Mouse (Mus musculus) hindbrain, postnatal 0 days (tissue): ENCODE data around the gene Pde9a. TPM values are rescaled to one million over a fixed set of nuclear protein-coding genes. Genes with fewer than 3 reads are reported as not detected.
A peak's percentile ranks its signal among the peaks of the same experiment; 100 is the strongest.

ENCODE experiments used
- ATAC-seq: fragments of 200-750 bp; cut with Nextera tagmentation; 2 replicates; pipeline ENCODE4 v1.8.0; 2017; ENCODE audit warnings: mild to moderate bottlenecking, moderate TSS enrichment, moderate library complexity
- DNase-seq: peaks from one replicate; pipeline ENCODE4 v3.0.0-alpha.2; 2015; ENCODE audit warnings: low spot score
- H3K27ac ChIP-seq: fragments of 300-500 bp; sonication (generic); 2 replicates; pipeline ENCODE4 v1.5.1; 2014; ENCODE audit warnings: mild to moderate bottlenecking
- H3K27me3 ChIP-seq: fragments of 300-500 bp; sonication (generic); 2 replicates; pipeline ENCODE4 v1.6.1; 2014; ENCODE audit warnings: low read length, mixed read lengths; ENCODE audit not compliant: insufficient read depth
- H3K36me3 ChIP-seq: fragments of 300-500 bp; sonication (generic); 2 replicates; pipeline ENCODE4 v1.6.1; 2014; ENCODE audit warnings: low read length, mixed read lengths; ENCODE audit not compliant: insufficient read depth
- H3K4me1 ChIP-seq: fragments of 300-500 bp; sonication (generic); 2 replicates; pipeline ENCODE4 v1.6.1; 2014; ENCODE audit warnings: antibody characterized with exemption, low read length, mixed read lengths; ENCODE audit not compliant: insufficient read depth
- H3K4me2 ChIP-seq: fragments of 300-500 bp; sonication (generic); 2 replicates; pipeline ENCODE4 v1.6.1; 2014; ENCODE audit warnings: low read depth, mild to moderate bottlenecking, low read length, moderate library complexity, mixed read lengths
- H3K4me3 ChIP-seq: fragments of 300-500 bp; sonication (generic); 2 replicates; pipeline ENCODE4 v1.5.1; 2014; ENCODE audit warnings: low read length
- H3K9ac ChIP-seq: fragments of 300-500 bp; sonication (generic); replicated peaks from 2 replicates; pipeline ENCODE4 v1.6.1; 2014; ENCODE audit warnings: mild to moderate bottlenecking, low read length, moderate library complexity, mixed read lengths
- H3K9me3 ChIP-seq: fragments of 300-500 bp; sonication (generic); 2 replicates; pipeline ENCODE4 v1.6.1; 2016; ENCODE audit warnings: low read length, mixed read lengths
- CTCF ChIP-seq: IDR thresholded peaks from 2 replicates; pipeline ENCODE4 v1.5.1; 2016; ENCODE audit warnings: antibody characterized with exemption, control low read depth, low read depth
- WGBS: fragments of 180-500 bp; shearing (Covaris S2); extraction: QIAGEN DNeasy Blood & Tissue Kit; methylation state at CpG from one replicate; pipeline ENCODE4 v1.1.7; 2014; 5-methylcytosine and 5-hydroxymethylcytosine counted together
- polyA plus RNA-seq: library from polyadenylated mRNA; unstranded; fragments of >200 nt; fragmentation: Nextera tagmentation; extraction: Ambion mirVana; gene quantifications from 2 replicates; pipeline ENCODE4 v1.2.1, GENCODE M21; 2015
- total RNA-seq: library from RNA; depleted of rRNA; stranded (reverse); fragments of >200 nt; gene quantifications from 2 replicates; pipeline ENCODE4 v1.2.3, GENCODE M21; 2014

Gene Pde9a
- total and polyA plus RNA-seq, 2 experiments from 2014 or later, result 35.2 to 39.8 TPM

GRCm38 (mm10) chr17:31512593-31512992, 126.6 kb downstream of the Pde9a start:
- H3K4me3 ChIP-seq, result peak overlapping the region; percentile 86
- ATAC-seq, result peak; percentile 18
- WGBS, result 20% methylated on average over 6 of the region's 6 CpGs

DNA sequence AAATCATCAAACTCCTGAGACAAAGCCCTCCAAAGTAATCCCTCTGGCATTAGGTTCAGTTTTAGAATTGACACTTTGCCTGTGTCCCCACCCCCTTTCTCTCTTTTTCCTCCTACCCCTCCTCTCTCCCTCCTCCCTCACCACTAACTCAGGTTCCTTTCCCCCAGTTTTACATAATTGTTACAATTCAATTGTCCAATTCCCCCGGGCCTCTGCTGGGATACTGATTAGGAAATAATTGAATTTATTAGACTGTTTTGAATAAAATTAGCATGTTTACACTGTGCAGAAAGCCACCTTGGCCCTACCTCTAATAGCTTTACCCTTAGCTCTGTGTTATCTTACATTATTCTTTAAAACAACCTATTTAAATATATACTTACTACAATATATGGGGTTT, 128.7 kb downstream of the Pde9a start:
- Histone ChIP-seq H3K4me1 (peaks cover 3% of the 10 kb centered on the region; the same call in 1 of the 2 replicates), H3K27ac (no peak overlapping the region), H3K27me3 (no peaks in the 10 kb centered on the region), H3K4me3 (no peak overlapping the region), H3K4me2 (no peak overlapping the region), H3K9ac (no peak overlapping the region), H3K36me3 (peaks cover 7% of the 10 kb centered on the region), H3K9me3 (no peaks in the 10 kb centered on the region)
- WGBS, result 59% methylated on average over 1 of the region's 1 CpGs
- TF ChIP-seq CTCF, result no peak
- DNase-seq, result no peak
- no peak for ATAC-seq

More at GRCm38 (mm10) chr17:31512593-31512992, 126.6 kb downstream of the Pde9a start:
- Histone ChIP-seq H3K9ac (peak overlapping the region; percentile 77), H3K36me3 (peaks cover 26% of the 10 kb centered on the region), H3K4me1 (peaks cover 3% of the 10 kb centered on the region; the same call in 1 of the 2 replicates), H3K27ac (peak overlapping the region; percentile 85), H3K4me2 (peak overlapping the region; percentile 68), H3K27me3 (no peaks in the 10 kb centered on the region), H3K9me3 (no peaks in the 10 kb centered on the region)
- no peak for DNase-seq
- no peak for TF ChIP-seq CTCF

GRCm38 (mm10) chr17:31519344-31519945, 133.4 kb downstream of the Pde9a start:
- TF ChIP-seq CTCF, result no peak; the same call in 1 of the 2 replicates
- Histone ChIP-seq H3K4me3 (peak overlapping the region; percentile 81), H3K9ac (0 out of 2 replicates have a peak overlapping the region, but pooled peaks have one; percentile 73), H3K9me3 (no peaks in the 10 kb centered on the region), H3K36me3 (peaks cover 8% of the 10 kb centered on the region; the same call in 1 of the 2 replicates), H3K4me2 (peak overlapping the region; percentile 80), H3K4me1 (peaks cover 4% of the 10 kb centered on the region; the same call in 1 of the 2 replicates), H3K27ac (peak overlapping the region; percentile 91), H3K27me3 (no peaks in the 10 kb centered on the region)
- DNase-seq (no peak), ATAC-seq (peak; percentile 76)
- WGBS, result 4% methylated on average over 7 of the region's 7 CpGs

DNA sequence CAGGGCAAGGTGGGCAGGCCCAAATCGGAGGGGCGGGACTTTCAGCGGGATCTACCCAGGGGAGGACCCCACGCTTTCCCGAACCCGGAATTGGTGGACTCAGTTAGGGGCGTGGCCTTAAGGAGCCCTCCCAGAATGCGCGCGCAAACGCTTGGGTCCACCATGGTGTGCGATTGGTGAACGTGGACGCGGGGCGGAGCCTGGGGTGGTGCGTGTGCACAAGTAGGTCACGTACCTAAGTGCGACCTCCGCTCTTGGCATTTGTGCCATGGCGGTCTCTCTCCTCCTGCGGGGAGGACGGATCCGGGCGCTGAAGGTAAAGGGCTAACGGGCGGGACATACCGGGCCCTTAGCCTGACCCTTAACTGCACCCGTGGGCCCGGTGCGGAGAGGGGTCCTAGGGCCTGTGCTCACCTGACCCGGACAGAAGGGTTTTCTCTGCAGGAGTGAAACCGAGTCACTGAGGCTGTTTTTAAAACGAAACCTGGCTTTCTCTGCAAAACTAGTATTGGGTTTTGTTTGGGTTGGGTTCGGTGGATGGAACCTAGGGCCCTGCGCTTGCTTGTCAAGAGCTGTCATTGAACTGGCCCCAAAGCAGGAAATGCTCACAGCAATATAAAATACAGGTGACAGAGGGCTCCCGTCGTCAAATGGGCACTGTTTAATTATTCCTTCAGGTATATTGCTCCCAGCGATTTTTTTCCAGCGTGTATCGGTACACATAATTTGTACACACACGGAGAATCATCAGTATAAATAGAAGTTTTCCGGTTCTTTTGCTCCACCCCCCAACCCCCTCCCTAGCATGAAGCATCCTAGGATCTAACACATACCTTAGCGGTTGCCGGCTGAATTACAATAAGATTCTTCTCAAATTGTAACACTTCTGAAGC, 134.2 kb downstream of the Pde9a start, which contains the start of the genes Wdr4 and Ndufv3:
Wdr4 (minus strand) TSS at position 35 of the 893 bp plus-strand sequence.
Ndufv3 (plus strand) TSS at position 170 of the 893 bp plus-strand sequence.
- peak; percentile 27 for TF ChIP-seq CTCF
- DNase-seq (peak; percentile 100), ATAC-seq (peak; percentile 97)
- Histone ChIP-seq H3K27ac (peak within 1 kb of the TSS; percentile 91), H3K4me2 (peak within 1 kb of the TSS; percentile 80), H3K9me3 (no peaks in the 10 kb centered on the region), H3K4me3 (peak within 1 kb of the TSS; percentile 81), H3K27me3 (no peaks in the 10 kb centered on the region), H3K36me3 (peaks cover 11% of the 10 kb centered on the region; the same call in 1 of the 2 replicates), H3K4me1 (peaks cover 4% of the 10 kb centered on the region; the same call in 1 of the 2 replicates), H3K9ac (peak within 1 kb of the TSS; percentile 73)
- under 1% methylated on average over 45 of the region's 45 CpGs for WGBS

DNA sequence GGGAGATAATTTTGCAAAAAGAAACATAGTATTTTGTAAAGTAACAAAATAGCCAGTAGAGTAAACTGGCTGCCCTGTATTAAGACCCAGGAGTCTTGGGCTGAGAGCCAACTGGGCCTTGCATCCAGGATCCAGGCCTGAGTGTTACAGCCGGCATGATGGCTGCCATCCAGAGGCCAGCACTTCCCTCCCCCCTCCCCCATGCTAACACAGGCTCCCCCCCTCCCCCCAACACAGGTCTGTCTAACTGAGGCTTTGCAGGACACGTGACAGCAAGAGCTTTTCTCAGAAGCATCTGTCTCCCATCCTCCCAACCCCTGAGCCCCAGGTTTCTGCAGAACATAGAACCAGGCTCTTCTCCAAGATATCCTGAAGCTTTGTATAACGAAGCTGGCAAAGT, 134.9 kb downstream of the Pde9a start:
- WGBS, result 5% methylated on average over 3 of the region's 3 CpGs
- H3K27ac ChIP-seq, result peak overlapping the region; percentile 91; the same call in 1 of the 2 replicates
- peak; percentile 17; the same call in 1 of the 2 replicates for ATAC-seq
- H3K9ac ChIP-seq, result peak overlapping the region; percentile 73; the same call in 1 of the 2 replicates
- H3K4me3 ChIP-seq, result peak overlapping the region; percentile 81
- H3K4me1 ChIP-seq, result peaks cover 4% of the 10 kb centered on the region; the same call in 1 of the 2 replicates
- no peaks in the 10 kb centered on the region for H3K27me3 ChIP-seq
- DNase-seq, result peak; percentile 83
- H3K9me3 ChIP-seq, result no peaks in the 10 kb centered on the region
- peak overlapping the region; percentile 80 for H3K4me2 ChIP-seq
- H3K36me3 ChIP-seq, result peaks cover 11% of the 10 kb centered on the region; the same call in 1 of the 2 replicates
- TF ChIP-seq CTCF, result no peak

GRCm38 (mm10) chr17:31521948-31522347, 135.9 kb downstream of the Pde9a start:
- Histone ChIP-seq H3K36me3 (peaks cover 15% of the 10 kb centered on the region; the same call in 1 of the 2 replicates), H3K4me1 (peaks cover 4% of the 10 kb centered on the region; the same call in 1 of the 2 replicates), H3K27ac (peak overlapping the region; percentile 91; the same call in 1 of the 2 replicates), H3K4me3 (no peak overlapping the region), H3K27me3 (no peaks in the 10 kb centered on the region), H3K9ac (peak overlapping the region; percentile 24; the same call in 1 of the 2 replicates), H3K9me3 (no peaks in the 10 kb centered on the region), H3K4me2 (peak overlapping the region; percentile 80)
- no peak for DNase-seq
- 45% methylated on average over 6 of the region's 6 CpGs for WGBS
- no peak for TF ChIP-seq CTCF
- no peak for ATAC-seq
